Mouse (Mus musculus): Measurements from ENCODE around the gene Macrod2.
A peak's percentile ranks its signal among the peaks of the same experiment; 100 is the strongest.

Macrod2 gene

DNA sequence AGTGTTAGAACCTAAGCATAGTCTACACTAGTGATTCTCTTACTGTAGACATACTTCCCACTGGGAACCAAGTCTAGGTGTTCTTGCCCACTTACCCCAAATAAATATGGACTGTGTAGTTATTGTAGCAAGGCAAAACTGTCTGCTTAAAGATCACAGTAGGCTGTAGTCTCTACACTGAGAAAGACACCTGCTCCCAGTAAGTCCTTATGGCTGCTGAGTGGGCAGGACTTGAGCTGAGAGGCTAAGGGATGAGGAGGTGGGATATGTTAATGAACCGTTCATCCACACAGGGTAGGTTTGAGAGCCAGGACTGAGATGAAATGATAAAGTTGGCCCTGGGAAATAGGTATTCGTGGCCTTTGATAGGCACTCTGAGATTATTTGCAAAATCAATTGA lies 1869.6 kb downstream of the Macrod2 start:
- DNase-seq, result no peak

GRCm38 (mm10) chr2:142267836-142268235 lies 1872.7 kb downstream of the Macrod2 start:
- DNase-seq, result no peak

DNA sequence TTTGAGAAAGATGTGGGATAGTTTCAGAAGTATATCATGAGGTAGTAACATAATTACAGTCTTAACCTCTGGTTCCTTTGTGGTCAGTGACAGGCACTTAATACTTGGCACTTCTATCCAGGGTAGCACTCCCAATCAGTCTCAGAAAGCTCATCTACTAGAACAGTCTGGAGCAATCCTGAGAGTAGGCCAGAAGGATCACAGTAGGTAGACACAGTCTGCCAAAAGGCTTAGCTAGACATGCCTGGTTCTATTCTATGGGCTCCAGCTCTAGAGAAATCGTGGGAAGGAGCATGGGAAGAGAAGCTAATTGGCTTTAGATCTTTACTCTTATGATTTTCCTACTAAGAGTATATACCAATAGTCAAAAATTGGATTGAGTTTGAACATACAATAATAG lies 1891.7 kb downstream of the Macrod2 start:
- DNase-seq, result no peak

GRCm38 (mm10) chr2:142294831-142295230 lies 1899.7 kb downstream of the Macrod2 start:
- DNase-seq, result no peak

DNA sequence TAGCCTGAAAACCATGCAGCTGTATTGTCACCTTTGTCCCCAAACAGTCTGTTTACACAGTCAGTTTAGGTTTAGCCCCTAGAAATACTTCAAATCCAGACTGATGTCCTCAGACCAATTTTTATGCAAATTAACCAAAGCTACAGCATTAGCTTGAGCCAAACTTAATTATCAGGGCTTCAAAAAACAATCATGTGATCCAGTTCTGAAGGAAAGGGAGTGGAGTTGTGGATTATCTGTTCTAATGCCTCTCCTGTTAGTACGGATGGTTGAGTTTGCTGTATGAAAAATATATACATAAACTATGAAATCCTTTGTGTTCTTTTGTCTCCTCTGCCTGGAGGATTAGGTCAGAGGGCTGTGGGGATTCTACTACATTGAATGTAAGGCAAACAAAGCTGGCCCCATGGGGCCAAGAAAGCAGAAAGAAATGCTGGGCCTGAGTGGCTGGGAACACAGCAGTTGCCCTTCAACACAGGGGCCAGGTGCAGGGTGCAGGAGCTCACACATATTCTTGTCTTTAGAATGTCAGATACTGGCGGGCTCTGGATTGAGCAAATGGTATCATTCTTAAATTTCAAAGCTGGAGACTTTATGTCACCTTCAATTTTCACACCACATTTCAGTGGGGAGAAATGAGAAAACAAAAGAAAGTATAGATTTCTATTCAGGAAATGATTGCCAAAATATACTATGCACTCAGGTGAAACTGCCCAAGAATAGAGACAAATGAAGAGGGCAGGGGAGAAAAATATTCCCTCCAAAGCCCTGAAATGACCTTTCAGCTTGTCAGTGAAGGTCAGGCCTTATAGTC lies 1908.2 kb downstream of the Macrod2 start:
- DNase-seq, result no peak

- DNase-seq, result no peak
Measured at GRCm38 (mm10) chr2:142303912-142304182, 1908.7 kb downstream of the Macrod2 start.

- no peak for DNase-seq
Measured at GRCm38 (mm10) chr2:142323158-142323557, 1928.0 kb downstream of the Macrod2 start.

DNA sequence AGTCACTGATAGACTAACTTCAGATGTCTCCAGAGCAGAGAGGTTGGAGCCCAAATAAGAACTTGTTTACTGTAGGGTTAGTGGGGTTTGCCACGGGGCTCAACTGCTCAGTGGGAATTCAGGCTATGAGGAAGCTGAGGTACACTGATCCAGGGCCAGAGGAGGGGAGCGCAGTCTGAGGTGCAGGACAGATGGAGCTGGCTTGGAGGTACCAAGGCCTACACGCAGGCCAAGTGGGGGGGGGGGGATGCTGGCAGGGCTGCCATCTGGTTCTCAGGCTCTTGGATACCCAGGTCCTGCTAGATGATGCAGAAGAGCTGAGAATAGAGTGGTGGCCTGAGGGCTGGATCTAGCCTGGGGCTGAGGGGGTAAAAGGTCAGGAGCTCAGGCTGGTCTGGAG lies 1931.6 kb downstream of the Macrod2 start:
- no peak for DNase-seq

DNA sequence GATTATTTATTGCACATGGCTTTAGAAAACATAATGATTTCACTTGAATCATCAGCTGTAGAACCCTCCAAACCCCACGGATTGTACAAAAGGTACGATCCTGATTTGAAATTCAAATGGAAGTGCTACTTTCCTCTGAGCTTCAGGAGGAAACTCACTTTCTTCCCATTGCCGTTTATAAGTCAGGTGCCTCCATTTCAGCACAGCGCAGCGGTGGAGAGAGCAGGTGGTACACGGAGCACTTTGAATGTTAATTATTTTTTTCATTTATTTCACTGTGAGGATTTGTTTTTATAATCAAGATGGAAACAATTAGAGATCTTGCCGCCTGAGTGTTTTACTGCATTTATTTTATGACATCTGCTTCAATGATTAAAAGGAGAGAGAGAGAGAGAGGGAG lies 1934.7 kb downstream of the Macrod2 start:
- DNase-seq, result no peak

DNA sequence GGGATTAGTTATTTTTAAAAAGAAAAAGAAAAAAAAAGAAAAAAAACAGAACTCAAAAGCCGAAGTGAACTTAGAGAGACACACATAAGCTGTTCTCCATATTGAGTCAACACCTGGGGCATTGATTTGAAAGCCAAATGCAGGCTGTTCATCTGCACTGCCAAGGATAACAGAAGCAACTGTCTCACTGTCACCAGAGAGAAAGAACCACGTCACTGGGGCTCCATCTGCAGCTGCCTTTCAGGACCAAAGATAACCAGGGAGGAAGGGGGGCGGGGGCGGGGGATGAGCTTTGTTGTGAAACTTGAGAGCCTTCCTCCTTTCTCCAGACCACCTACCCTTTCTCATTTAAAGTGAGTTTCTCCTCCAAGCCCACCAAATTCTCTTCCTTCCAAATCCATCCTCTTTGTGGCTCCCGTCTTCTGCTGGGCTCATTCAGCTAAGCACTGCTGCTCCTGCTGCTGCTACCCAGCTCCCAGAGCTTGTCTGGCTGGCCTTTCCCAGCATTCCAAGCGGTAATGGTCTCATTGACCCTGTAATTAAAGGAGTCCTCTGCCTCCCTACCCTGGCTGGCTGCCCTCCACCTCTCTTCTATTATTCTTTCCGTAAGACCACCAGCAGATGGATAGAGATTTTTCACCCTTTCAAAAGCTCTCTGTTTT lies 1939.5 kb downstream of the Macrod2 start:
- DNase-seq, result peak; percentile 87

- no peak for DNase-seq
Measured at GRCm38 (mm10) chr2:142335103-142335999, 1940.2 kb downstream of the Macrod2 start.

GRCm38 (mm10) chr2:142344021-142344420 lies 1948.9 kb downstream of the Macrod2 start:
- no peak for DNase-seq

- DNase-seq, result no peak
Measured at GRCm38 (mm10) chr2:142344758-142345157, 1949.6 kb downstream of the Macrod2 start.

- DNase-seq, result peak; percentile 58
Measured at GRCm38 (mm10) chr2:142349805-142350204, 1954.7 kb downstream of the Macrod2 start.

GRCm38 (mm10) chr2:142362888-142363287 lies 1967.8 kb downstream of the Macrod2 start:
- no peak for DNase-seq

DNA sequence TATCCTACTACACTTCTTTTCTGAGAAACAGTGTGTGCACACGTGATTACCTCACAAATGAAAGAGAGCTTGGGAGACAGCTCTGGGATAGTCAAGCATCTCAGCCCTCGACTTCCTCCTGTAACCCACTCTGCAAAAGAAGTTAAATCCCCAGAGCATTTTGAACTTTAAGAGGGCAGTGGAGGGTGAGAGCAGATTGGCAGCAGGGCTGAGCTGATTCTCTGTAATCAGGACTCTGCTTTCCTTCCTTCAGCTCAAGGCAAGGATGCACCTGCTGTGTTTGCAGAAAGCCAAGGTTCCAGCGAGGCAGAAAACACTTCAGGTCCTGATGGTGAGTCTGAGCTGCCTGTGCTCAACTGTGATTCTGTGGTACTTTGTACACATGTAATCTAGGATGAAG lies 1978.9 kb downstream of the Macrod2 start:
- no peak for DNase-seq

DNA sequence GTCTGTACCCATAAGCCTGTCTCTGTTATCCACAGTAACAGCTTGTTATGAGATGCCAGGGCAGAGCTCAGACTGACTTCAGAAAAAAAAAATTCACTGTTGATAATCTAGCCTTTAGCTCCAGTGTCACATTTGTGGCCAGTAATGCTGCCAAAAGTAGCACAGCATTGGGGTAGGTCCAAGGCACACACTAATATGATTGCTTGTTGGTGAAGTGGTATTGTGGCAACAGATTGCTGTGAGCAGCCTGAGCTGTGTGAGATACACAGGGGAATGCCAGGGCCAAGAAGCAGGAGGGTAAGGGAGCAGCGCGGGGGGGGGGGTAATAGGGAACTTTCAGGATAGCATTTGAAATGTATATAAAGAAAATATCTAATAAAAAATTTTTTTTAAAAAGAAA lies 1985.5 kb downstream of the Macrod2 start:
- peak; percentile 45 for DNase-seq

- no peak for DNase-seq
Measured at GRCm38 (mm10) chr2:142381081-142381579, 1986.0 kb downstream of the Macrod2 start.

DNA sequence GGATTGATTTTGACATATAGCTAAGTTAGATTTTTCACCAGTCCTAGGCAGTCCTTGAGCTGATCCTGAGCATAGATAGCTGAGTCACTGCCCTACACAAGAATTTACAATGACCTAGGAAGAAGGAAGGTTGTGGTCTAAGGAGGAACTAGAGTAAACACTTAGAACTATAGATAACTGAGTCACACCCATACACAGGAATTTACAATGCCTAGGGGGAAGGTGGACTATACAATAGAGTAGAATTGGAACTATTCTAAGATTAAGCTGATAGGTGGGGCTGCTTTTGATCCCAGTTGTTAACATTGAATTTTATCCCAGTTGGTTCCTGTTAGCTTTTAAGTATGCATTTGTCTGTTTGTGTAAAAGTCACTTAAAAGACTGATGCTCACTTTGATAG lies 1998.4 kb downstream of the Macrod2 start:
- DNase-seq, result no peak

DNA sequence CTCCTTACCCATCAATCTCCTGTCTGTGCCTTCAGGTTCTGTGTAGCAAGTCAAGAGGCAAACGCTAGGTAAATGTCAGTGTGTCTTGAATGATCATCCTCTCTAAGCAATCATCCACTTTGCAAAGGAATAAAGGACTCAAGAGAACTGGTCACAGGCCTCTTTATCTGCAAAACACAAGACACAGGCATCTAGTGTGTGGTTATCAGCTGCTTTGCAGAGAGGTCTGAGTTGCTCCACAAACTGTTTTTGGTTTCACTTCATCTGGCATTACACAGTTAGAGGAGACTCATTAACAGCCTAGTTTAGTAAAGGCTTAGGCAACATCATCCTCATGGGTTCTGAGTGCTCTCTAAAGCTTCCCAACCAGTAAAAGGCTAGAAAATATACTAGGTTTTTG lies 2004.4 kb downstream of the Macrod2 start:
- DNase-seq, result no peak

GRCm38 (mm10) chr2:142400781-142401180 lies 2005.7 kb downstream of the Macrod2 start:
- DNase-seq, result no peak

- no peak for DNase-seq
Measured at GRCm38 (mm10) chr2:142401359-142401758, 2006.2 kb downstream of the Macrod2 start.

GRCm38 (mm10) chr2:142403394-142403793 lies 2008.3 kb downstream of the Macrod2 start:
- DNase-seq, result peak; percentile 51

Data from layer of hippocampus, adult 9-11 months (tissue).